Mouse (Mus musculus): ENCODE measurements around the gene Naa10. TPM values are rescaled to one million over a fixed set of nuclear protein-coding genes. Genes with fewer than 3 reads are reported as not detected.

The Naa10 gene
- polyA plus RNA-seq, 1 experiment from 2014 or later = 146 TPM

GRCm38 (mm10) chrX:73946896-73947295, 25.2 kb upstream of the Naa10 start:
- no peaks in the 10 kb centered on the region for H3K9me3 ChIP-seq
- no peak overlapping the region for H3K4me3 ChIP-seq
- H3K27ac ChIP-seq = no peak overlapping the region
- no peak for DNase-seq (ENCODE audit: low spot score)
- peaks cover 98% of the 10 kb centered on the region for H3K36me3 ChIP-seq
- H3K4me1 ChIP-seq = no peaks in the 10 kb centered on the region
- H3K27me3 ChIP-seq (ENCODE audit: insufficient read depth, poor library complexity, severe bottlenecking) = no peaks in the 10 kb centered on the region
- WGBS = 85% methylated on average over 6 of the region's 6 CpGs

- no peaks in the 10 kb centered on the region for H3K4me1 ChIP-seq
- H3K27me3 ChIP-seq (ENCODE audit: insufficient read depth, poor library complexity, severe bottlenecking) = no peaks in the 10 kb centered on the region
- DNase-seq (ENCODE audit: low spot score) = no peak
- no peak overlapping the region for H3K4me3 ChIP-seq
- no peak overlapping the region for H3K27ac ChIP-seq
- 73% methylated on average over 2 of the region's 2 CpGs for WGBS
- no peaks in the 10 kb centered on the region for H3K9me3 ChIP-seq
- peaks cover 56% of the 10 kb centered on the region for H3K36me3 ChIP-seq
Observed at GRCm38 (mm10) chrX:73942294-73942693, 20.6 kb upstream of the Naa10 start.

GRCm38 (mm10) chrX:73941860-73942259, 20.1 kb upstream of the Naa10 start:
- Histone ChIP-seq H3K27me3 (ENCODE audit: insufficient read depth, poor library complexity, severe bottlenecking) (no peaks in the 10 kb centered on the region), H3K27ac (no peak overlapping the region), H3K9me3 (no peaks in the 10 kb centered on the region), H3K4me1 (no peaks in the 10 kb centered on the region), H3K36me3 (peaks cover 52% of the 10 kb centered on the region), H3K4me3 (no peak overlapping the region)
- 63% methylated on average over 2 of the region's 2 CpGs for WGBS
- DNase-seq (ENCODE audit: low spot score) = no peak

- H3K4me3 ChIP-seq = no peak overlapping the region
- no peaks in the 10 kb centered on the region for H3K9me3 ChIP-seq
- peaks cover 7% of the 10 kb centered on the region; the same call in 1 of the 2 replicates for H3K36me3 ChIP-seq
- no peak overlapping the region for H3K27ac ChIP-seq
- H3K27me3 ChIP-seq (ENCODE audit: insufficient read depth, poor library complexity, severe bottlenecking) = no peaks in the 10 kb centered on the region
- no peaks in the 10 kb centered on the region for H3K4me1 ChIP-seq
- no peak for DNase-seq (ENCODE audit: low spot score)
- 78% methylated on average over 2 of the region's 2 CpGs for WGBS
Observed at GRCm38 (mm10) chrX:73931871-73932270, 10.1 kb upstream of the Naa10 start.

GRCm38 (mm10) chrX:73930402-73931062, 8.8 kb upstream of the Naa10 start, which contains the start of gene Renbp:
Gene Renbp, minus strand, starts transcription at chrX:73930850.
- H3K27me3 ChIP-seq (ENCODE audit: insufficient read depth, poor library complexity, severe bottlenecking) = no peaks in the 10 kb centered on the region
- H3K36me3 ChIP-seq = peaks cover 14% of the 10 kb centered on the region; the same call in 1 of the 2 replicates
- peak within 1 kb of the TSS; percentile 53; the same call in 1 of the 2 replicates for H3K27ac ChIP-seq
- peak within 1 kb of the TSS; percentile 54 for H3K4me3 ChIP-seq
- no peaks in the 10 kb centered on the region for H3K9me3 ChIP-seq
- WGBS = 32% methylated on average over 17 of the region's 17 CpGs
- DNase-seq (ENCODE audit: low spot score) = peak; percentile 92
- no peaks in the 10 kb centered on the region for H3K4me1 ChIP-seq

GRCm38 (mm10) chrX:73922550-73922882, 772 bp upstream of the Naa10 start:
- 78% methylated on average over 8 of the region's 8 CpGs for WGBS
- peaks cover 27% of the 10 kb centered on the region for H3K36me3 ChIP-seq
- peak overlapping the region; percentile 62 for H3K4me3 ChIP-seq
- no peaks in the 10 kb centered on the region; the same call in 1 of the 2 replicates for H3K27me3 ChIP-seq (ENCODE audit: insufficient read depth, poor library complexity, severe bottlenecking)
- DNase-seq (ENCODE audit: low spot score) = no peak
- no peaks in the 10 kb centered on the region for H3K9me3 ChIP-seq
- no peaks in the 10 kb centered on the region for H3K4me1 ChIP-seq
- H3K27ac ChIP-seq = peak overlapping the region; percentile 88

GRCm38 (mm10) chrX:73921285-73921822, 390 bp downstream of the Naa10 start:
- H3K9me3 ChIP-seq = no peaks in the 10 kb centered on the region
- H3K27me3 ChIP-seq (ENCODE audit: insufficient read depth, poor library complexity, severe bottlenecking) = no peaks in the 10 kb centered on the region; the same call in 1 of the 2 replicates
- H3K4me1 ChIP-seq = no peaks in the 10 kb centered on the region
- H3K36me3 ChIP-seq = peaks cover 34% of the 10 kb centered on the region
- peak overlapping the region; percentile 88 for H3K27ac ChIP-seq
- no peak for DNase-seq (ENCODE audit: low spot score)
- H3K4me3 ChIP-seq = peak overlapping the region; percentile 62
- WGBS = 16% methylated on average over 34 of the region's 34 CpGs

GRCm38 (mm10) chrX:73918631-73919030, 3.1 kb downstream of the Naa10 start:
- Histone ChIP-seq H3K4me1 (no peaks in the 10 kb centered on the region), H3K27ac (no peak overlapping the region), H3K9me3 (no peaks in the 10 kb centered on the region), H3K27me3 (ENCODE audit: insufficient read depth, poor library complexity, severe bottlenecking) (no peaks in the 10 kb centered on the region; the same call in 1 of the 2 replicates), H3K4me3 (no peak overlapping the region), H3K36me3 (peaks cover 28% of the 10 kb centered on the region)
- WGBS = 85% methylated on average over 5 of the region's 5 CpGs
- no peak for DNase-seq (ENCODE audit: low spot score)

- no peaks in the 10 kb centered on the region for H3K4me1 ChIP-seq
Observed at GRCm38 (mm10) chrX:73916945-73917344, 4.8 kb downstream of the Naa10 start.

GRCm38 (mm10) chrX:73914827-73915703, 6.7 kb downstream of the Naa10 start:
- peak overlapping the region; percentile 35 for H3K4me3 ChIP-seq
- H3K27me3 ChIP-seq (ENCODE audit: insufficient read depth, poor library complexity, severe bottlenecking) = no peaks in the 10 kb centered on the region
- WGBS = 26% methylated on average over 31 of the region's 31 CpGs

More at GRCm38 (mm10) chrX:73916945-73917344, 4.8 kb downstream of the Naa10 start:
- DNase-seq (ENCODE audit: low spot score) = no peak
- H3K36me3 ChIP-seq = peaks cover 28% of the 10 kb centered on the region
- no peak overlapping the region for H3K27ac ChIP-seq
- no peak overlapping the region for H3K4me3 ChIP-seq
- no peaks in the 10 kb centered on the region for H3K9me3 ChIP-seq
- H3K27me3 ChIP-seq (ENCODE audit: insufficient read depth, poor library complexity, severe bottlenecking) = no peaks in the 10 kb centered on the region; the same call in 1 of the 2 replicates
- 83% methylated on average over 8 of the region's 8 CpGs for WGBS

GRCm38 (mm10) chrX:73911588-73911987, 10.2 kb downstream of the Naa10 start:
- 76% methylated on average over 2 of the region's 2 CpGs for WGBS
- H3K27me3 ChIP-seq (ENCODE audit: insufficient read depth, poor library complexity, severe bottlenecking) = peaks cover 5% of the 10 kb centered on the region; the same call in 1 of the 2 replicates
- H3K27ac ChIP-seq = no peak overlapping the region
- H3K9me3 ChIP-seq = no peaks in the 10 kb centered on the region
- 0 out of 2 replicates have a peak, but pooled peaks cover 6% of the 10 kb centered on the region for H3K4me1 ChIP-seq
- peak; percentile 53 for DNase-seq (ENCODE audit: low spot score)
- H3K4me3 ChIP-seq = no peak overlapping the region
- no peaks in the 10 kb centered on the region for H3K36me3 ChIP-seq

More at GRCm38 (mm10) chrX:73914827-73915703, 6.7 kb downstream of the Naa10 start:
- H3K4me1 ChIP-seq = 0 out of 2 replicates have a peak, but pooled peaks cover 6% of the 10 kb centered on the region
- peaks cover 28% of the 10 kb centered on the region for H3K36me3 ChIP-seq
- H3K27ac ChIP-seq = peak overlapping the region; percentile 73
- no peaks in the 10 kb centered on the region for H3K9me3 ChIP-seq
- peak; percentile 98 for DNase-seq (ENCODE audit: low spot score)

- H3K4me3 ChIP-seq = peak overlapping the region; percentile 48
- 15% methylated on average over 26 of the region's 26 CpGs for WGBS
- 0 out of 2 replicates have a peak, but pooled peaks cover 6% of the 10 kb centered on the region for H3K4me1 ChIP-seq
- H3K9me3 ChIP-seq = no peaks in the 10 kb centered on the region
- H3K27me3 ChIP-seq (ENCODE audit: insufficient read depth, poor library complexity, severe bottlenecking) = peaks cover 7% of the 10 kb centered on the region; the same call in 1 of the 2 replicates
- no peaks in the 10 kb centered on the region for H3K36me3 ChIP-seq
- H3K27ac ChIP-seq = peak overlapping the region; percentile 12; the same call in 1 of the 2 replicates
- no peak for DNase-seq (ENCODE audit: low spot score)
Observed at GRCm38 (mm10) chrX:73911156-73911555, 10.6 kb downstream of the Naa10 start.
